Mouse (Mus musculus) heart, postnatal 4 days (tissue): ENCODE results near the gene Rapgef2. TPM values are rescaled to one million over a fixed set of nuclear protein-coding genes. Genes with fewer than 3 reads are reported as not detected.

Source experiments
- DNase-seq: peaks from one replicate; pipeline ENCODE4 v3.0.0; 2021
- total RNA-seq, 2 experiments: library from RNA; stranded (reverse); gene quantifications; 2 replicates each; pipeline ENCODE4 v1.2.3; 2021

Gene Rapgef2
- total RNA-seq, result 10 to 100 TPM; 37.0 to 40.6 TPM

GRCm38 (mm10) chr3:79286376-79287107 lies at the start of gene Rapgef2:
Gene Rapgef2, minus strand, starts transcription at chr3:79286517.
- DNase-seq, result peak; percentile 86

- no peak for DNase-seq
These were observed 47.4 kb upstream of the Rapgef2 start for GRCm38 (mm10) chr3:79333643-79334200.

GRCm38 (mm10) chr3:79333051-79333450 lies 46.7 kb upstream of the Rapgef2 start:
- DNase-seq, result peak; percentile 26

GRCm38 (mm10) chr3:79329691-79330315 lies 43.5 kb upstream of the Rapgef2 start:
- DNase-seq, result no peak

GRCm38 (mm10) chr3:79324697-79325526 lies 38.6 kb upstream of the Rapgef2 start:
- DNase-seq, result no peak

- peak; percentile 15 for DNase-seq
These were observed 27.8 kb upstream of the Rapgef2 start for GRCm38 (mm10) chr3:79314006-79314698.

GRCm38 (mm10) chr3:79311895-79312294 lies 25.6 kb upstream of the Rapgef2 start:
- DNase-seq, result no peak

- no peak for DNase-seq
These were observed 23.9 kb upstream of the Rapgef2 start for GRCm38 (mm10) chr3:79310184-79310583.

GRCm38 (mm10) chr3:79308605-79309004 lies 22.3 kb upstream of the Rapgef2 start:
- DNase-seq, result no peak

GRCm38 (mm10) chr3:79299401-79299800 lies 13.1 kb upstream of the Rapgef2 start:
- DNase-seq, result no peak

GRCm38 (mm10) chr3:79297281-79297680 lies 11.0 kb upstream of the Rapgef2 start:
- DNase-seq, result no peak

- DNase-seq, result no peak
These were observed 10.3 kb upstream of the Rapgef2 start for GRCm38 (mm10) chr3:79296586-79296985.

- DNase-seq, result no peak
These were observed 9.7 kb upstream of the Rapgef2 start for GRCm38 (mm10) chr3:79296049-79296448.

- DNase-seq, result no peak
These were observed 8.4 kb upstream of the Rapgef2 start for GRCm38 (mm10) chr3:79294701-79295100.

GRCm38 (mm10) chr3:79293023-79293422 lies 6.7 kb upstream of the Rapgef2 start:
- no peak for DNase-seq

GRCm38 (mm10) chr3:79289050-79289449 lies 2.7 kb upstream of the Rapgef2 start:
- DNase-seq, result no peak

- peak; percentile 15 for DNase-seq
These were observed 1.6 kb upstream of the Rapgef2 start for GRCm38 (mm10) chr3:79287699-79288458.

GRCm38 (mm10) chr3:79287108-79287576 lies 825 bp upstream of the Rapgef2 start:
- peak; percentile 94 for DNase-seq

- DNase-seq, result no peak
These were observed 314 bp downstream of the Rapgef2 start for GRCm38 (mm10) chr3:79286031-79286375.

GRCm38 (mm10) chr3:79285097-79285675 lies 1.1 kb downstream of the Rapgef2 start:
- DNase-seq, result no peak

GRCm38 (mm10) chr3:79283976-79284375 lies 2.3 kb downstream of the Rapgef2 start:
- DNase-seq, result no peak
